Mouse (Mus musculus) olfactory bulb, adult 2 months (tissue): ENCODE data around the gene Gnai2.

Experiments
- CTCF ChIP-seq: fragments of 200-500 bp; IDR thresholded peaks from 2 replicates; pipeline ENCODE4 v1.5.1; 2012; ENCODE audit warnings: low read depth, mild to moderate bottlenecking, low read length, moderate library complexity; ENCODE audit not compliant: insufficient read depth
- POLR2A ChIP-seq: fragments of 200-500 bp; IDR thresholded peaks from 2 replicates; pipeline ENCODE4 v1.6.1; 2012; ENCODE audit warnings: mild to moderate bottlenecking, low read depth, low read length, moderate library complexity; ENCODE audit not compliant: insufficient read depth

DNA sequence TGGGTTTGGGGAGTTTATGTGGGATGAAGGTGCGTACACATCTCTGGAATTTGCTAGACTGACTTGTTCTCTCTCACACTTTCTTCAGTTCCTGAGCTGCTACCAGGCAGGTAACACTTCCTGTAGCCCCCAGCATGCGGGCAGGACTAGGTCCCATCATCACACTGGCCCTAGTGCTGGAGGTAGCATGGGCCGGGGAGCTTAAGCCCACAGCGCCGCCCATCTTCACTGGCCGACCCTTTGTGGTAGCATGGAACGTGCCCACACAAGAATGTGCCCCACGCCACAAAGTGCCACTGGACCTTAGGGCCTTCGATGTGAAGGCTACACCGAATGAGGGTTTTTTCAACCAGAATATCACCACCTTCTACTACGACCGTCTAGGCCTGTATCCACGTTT, 65.2 kb downstream of the Gnai2 start:
- TF ChIP-seq CTCF, result no peak
- TF ChIP-seq POLR2A, result no peak
